In genomic region chr12:91764471-91764870, GRCm38 (mm10) we compare ENCODE assay signal across 15 mouse cellular contexts. TPM values are rescaled to one million over a fixed set of nuclear protein-coding genes. Genes with fewer than 3 reads are reported as not detected.
DNase-seq lines count a peak whose midpoint lies in the region; ATAC-seq lines count a peak whose summit lies in the region.
"Had no signal": no experiment of that assay in that cellular context is flagged by ENCODE, and none has a peak within 500 bp of the region (broad histone marks: within the 10 kb centered on the region; RNA-seq: fewer than 3 reads in every experiment).

No protein-coding gene starts in this region.

- no peak for ATAC-seq in hindbrain, embryonic 13.5 days (ENCODE audit: low FRiP score)
- no peak for ATAC-seq in midbrain, embryonic 13.5 days
- ATAC-seq: forebrain, embryonic 13.5 days had no signal

- H3K4me1 ChIP-seq in hindbrain, embryonic 10.5 days (replicated peaks): peaks cover 47% of the 10 kb centered on the region
- peaks cover 31% of the 10 kb centered on the region for H3K4me1 ChIP-seq in hindbrain, embryonic 13.5 days (replicated peaks)
- H3K4me1 ChIP-seq in midbrain, embryonic 10.5 days: peaks cover 37% of the 10 kb centered on the region
- H3K4me1 ChIP-seq in midbrain, embryonic 13.5 days (replicated peaks): peaks cover 18% of the 10 kb centered on the region

- no peak overlapping the region for H3K4me2 ChIP-seq in hindbrain, embryonic 13.5 days
- H3K4me2 ChIP-seq in midbrain, embryonic 13.5 days (replicated peaks): no peak overlapping the region
- H3K4me2 ChIP-seq: forebrain, embryonic 13.5 days; heart, embryonic 15.5 days had no signal

- H3K4me3 ChIP-seq in hindbrain, embryonic 10.5 days: no peak overlapping the region
- H3K4me3 ChIP-seq in hindbrain, embryonic 13.5 days: no peak overlapping the region
- H3K4me3 ChIP-seq in midbrain, embryonic 10.5 days: no peak overlapping the region
- no peak overlapping the region for H3K4me3 ChIP-seq in midbrain, embryonic 13.5 days (replicated peaks)
- H3K4me3 ChIP-seq: forebrain, embryonic 13.5 days; heart, embryonic 15.5 days; left cerebral cortex, adult 2 months had no signal

- WGBS in hindbrain, embryonic 10.5 days: 53% methylated on average over 2 of the region's 2 CpGs
- WGBS in hindbrain, embryonic 13.5 days: 39% methylated on average over 2 of the region's 2 CpGs
- 77% methylated on average over 2 of the region's 2 CpGs for WGBS in midbrain, embryonic 10.5 days
- WGBS in midbrain, embryonic 13.5 days: 69% methylated on average over 2 of the region's 2 CpGs

- no peaks in the 10 kb centered on the region for H3K27me3 ChIP-seq in hindbrain, embryonic 10.5 days (ENCODE audit: insufficient read depth, poor library complexity, severe bottlenecking)
- H3K27me3 ChIP-seq in hindbrain, embryonic 13.5 days: 0 out of 2 replicates have a peak, but pooled peaks cover 2% of the 10 kb centered on the region
- H3K27me3 ChIP-seq in midbrain, embryonic 10.5 days (ENCODE audit: low read depth, poor library complexity, severe bottlenecking): no peaks in the 10 kb centered on the region
- no peaks in the 10 kb centered on the region for H3K27me3 ChIP-seq in midbrain, embryonic 13.5 days
- H3K27me3 ChIP-seq: forebrain, embryonic 13.5 days had no signal

- H3K27ac ChIP-seq in hindbrain, embryonic 10.5 days: peak overlapping the region; percentile 58
- no peak overlapping the region for H3K27ac ChIP-seq in hindbrain, embryonic 13.5 days
- 0 out of 2 replicates have a peak overlapping the region, but pooled peaks have one; percentile 42 for H3K27ac ChIP-seq in midbrain, embryonic 10.5 days (replicated peaks)
- no peak overlapping the region for H3K27ac ChIP-seq in midbrain, embryonic 13.5 days
- H3K27ac ChIP-seq: forebrain, embryonic 13.5 days; heart, embryonic 15.5 days; left cerebral cortex, adult 2 months; liver, embryonic 13.5 days had no signal

- no peak overlapping the region for H3K9ac ChIP-seq in hindbrain, embryonic 13.5 days
- no peak overlapping the region for H3K9ac ChIP-seq in midbrain, embryonic 13.5 days (replicated peaks)
- H3K9ac ChIP-seq: forebrain, embryonic 13.5 days; heart, embryonic 15.5 days had no signal

- peak; percentile 12 for DNase-seq in hindbrain, embryonic 10.5 days (ENCODE audit: low spot score)
- no peak for DNase-seq in midbrain, embryonic 10.5 days (ENCODE audit: low spot score)
- peak; percentile 50 for DNase-seq in kidney, postnatal 10 days
- DNase-seq in retina, postnatal 1 day: peak; percentile 38
- no peak for DNase-seq in right cerebral cortex, postnatal 10 days (ENCODE audit: low spot score in 2 of 2)
- DNase-seq in ovary, adult 18-20 months (ENCODE audit: low spot score): no peak
- DNase-seq: adrenal gland, adult 8-10 months; cerebellum, adult 11 months; gastrocnemius, postnatal 10 days; liver, embryonic 13.5 days had no signal

- no peaks in the 10 kb centered on the region for H3K36me3 ChIP-seq in hindbrain, embryonic 10.5 days
- H3K36me3 ChIP-seq in hindbrain, embryonic 13.5 days: no peaks in the 10 kb centered on the region
- no peaks in the 10 kb centered on the region for H3K36me3 ChIP-seq in midbrain, embryonic 10.5 days
- H3K36me3 ChIP-seq in midbrain, embryonic 13.5 days: no peaks in the 10 kb centered on the region
- H3K36me3 ChIP-seq: heart, embryonic 15.5 days; liver, embryonic 13.5 days had no signal

- H3K9me3 ChIP-seq in hindbrain, embryonic 10.5 days: no peaks in the 10 kb centered on the region
- H3K9me3 ChIP-seq in hindbrain, embryonic 13.5 days: no peaks in the 10 kb centered on the region
- H3K9me3 ChIP-seq in midbrain, embryonic 10.5 days (replicated peaks): no peaks in the 10 kb centered on the region
- no peaks in the 10 kb centered on the region for H3K9me3 ChIP-seq in midbrain, embryonic 13.5 days
- H3K9me3 ChIP-seq: forebrain, embryonic 13.5 days; heart, embryonic 15.5 days; liver, embryonic 13.5 days had no signal

RNA-seq across cellular contexts. Expression of gene Ston2, which starts 23.7 kb away (rescaled TPM):
- polyA plus RNA-seq in hindbrain, embryonic 10.5 days (2016; fragmentation: Nextera tagmentation; extraction: Ambion mirVana): 9.2 and 9.4 TPM in 2 replicates
- polyA plus RNA-seq in hindbrain, embryonic 13.5 days (2015; fragmentation: Nextera tagmentation; extraction: Ambion mirVana): 5.3 and 6.3 TPM in 2 replicates
- polyA plus RNA-seq in midbrain, embryonic 10.5 days (2016; fragmentation: Nextera tagmentation; extraction: Ambion mirVana): 9.4 and 9.9 TPM in 2 replicates
- 3.8 and 7.4 TPM in 2 replicates for polyA plus RNA-seq in midbrain, embryonic 13.5 days (2015; fragmentation: Nextera tagmentation; extraction: Ambion mirVana)

Comparison
In these comparisons a context has a peak if more than half of its experiments do, and no peak if none do; other contexts are left out.
1. H3K27ac ChIP-seq: peak in hindbrain, embryonic 10.5 days (single experiment) and midbrain, embryonic 10.5 days (single experiment); none in hindbrain, embryonic 13.5 days (single experiment) and midbrain, embryonic 13.5 days (single experiment).
2. DNase-seq: peak in hindbrain, embryonic 10.5 days (single experiment), kidney, postnatal 10 days (single experiment) and retina, postnatal 1 day (single experiment); none in midbrain, embryonic 10.5 days (single experiment), right cerebral cortex, postnatal 10 days (0 of 2) and ovary, adult 18-20 months (single experiment).